Mouse (Mus musculus): ENCODE measurements around the gene Spryd3.

Gene Spryd3

GRCm38 (mm10) chr15:102147674-102148402 is 11.8 kb upstream of the Spryd3 start:
- DNase-seq (ENCODE audit: extremely low spot score, low spot score): no peak

- peak; percentile 40 for DNase-seq (ENCODE audit: extremely low spot score, low spot score)
Measured at GRCm38 (mm10) chr15:102146882-102147281, 10.8 kb upstream of the Spryd3 start.

GRCm38 (mm10) chr15:102146089-102146488 is 10.1 kb upstream of the Spryd3 start:
- DNase-seq (ENCODE audit: extremely low spot score, low spot score): no peak

GRCm38 (mm10) chr15:102145330-102145729 is 9.3 kb upstream of the Spryd3 start:
- no peak for DNase-seq (ENCODE audit: extremely low spot score, low spot score)

- no peak for DNase-seq (ENCODE audit: extremely low spot score, low spot score)
Measured at GRCm38 (mm10) chr15:102144726-102145125, 8.7 kb upstream of the Spryd3 start.

GRCm38 (mm10) chr15:102144274-102144711 is 8.3 kb upstream of the Spryd3 start, which contains the start of gene Igfbp6:
Gene Igfbp6, plus strand, starts transcription at chr15:102144362.
- DNase-seq (ENCODE audit: extremely low spot score, low spot score): peak; percentile 28

- DNase-seq (ENCODE audit: extremely low spot score, low spot score): no peak
Measured at GRCm38 (mm10) chr15:102142914-102143912, 7.2 kb upstream of the Spryd3 start.

GRCm38 (mm10) chr15:102141120-102141519 is 5.1 kb upstream of the Spryd3 start:
- no peak for DNase-seq (ENCODE audit: extremely low spot score, low spot score)

GRCm38 (mm10) chr15:102135522-102136128 is 409 bp downstream of the Spryd3 start:
- DNase-seq (ENCODE audit: extremely low spot score, low spot score): no peak

- DNase-seq (ENCODE audit: extremely low spot score, low spot score): no peak
Measured at GRCm38 (mm10) chr15:102134709-102135108, 1.3 kb downstream of the Spryd3 start.

GRCm38 (mm10) chr15:102133314-102133713 is 2.7 kb downstream of the Spryd3 start:
- DNase-seq (ENCODE audit: extremely low spot score, low spot score): no peak

GRCm38 (mm10) chr15:102126303-102126702 is 9.7 kb downstream of the Spryd3 start:
- DNase-seq (ENCODE audit: extremely low spot score, low spot score): no peak

GRCm38 (mm10) chr15:102120530-102120929 is 15.5 kb downstream of the Spryd3 start:
- DNase-seq (ENCODE audit: extremely low spot score, low spot score): no peak

GRCm38 (mm10) chr15:102119831-102120170 is 16.2 kb downstream of the Spryd3 start:
- DNase-seq (ENCODE audit: extremely low spot score, low spot score): no peak

- DNase-seq (ENCODE audit: extremely low spot score, low spot score): no peak
Measured at GRCm38 (mm10) chr15:102119121-102119830, 16.8 kb downstream of the Spryd3 start.

- DNase-seq (ENCODE audit: extremely low spot score, low spot score): no peak
Measured at GRCm38 (mm10) chr15:102118591-102118990, 17.4 kb downstream of the Spryd3 start.

- DNase-seq (ENCODE audit: extremely low spot score, low spot score): no peak
Measured at GRCm38 (mm10) chr15:102117461-102118443, 18.3 kb downstream of the Spryd3 start.

- no peak for DNase-seq (ENCODE audit: extremely low spot score, low spot score)
Measured at GRCm38 (mm10) chr15:102116753-102117415, 19.1 kb downstream of the Spryd3 start.

- no peak for DNase-seq (ENCODE audit: extremely low spot score, low spot score)
Measured at GRCm38 (mm10) chr15:102115731-102116231, 20.3 kb downstream of the Spryd3 start.

Measured in neural tube, embryonic 10.5 days (tissue).